Mouse (Mus musculus): Measurements from ENCODE around the gene Polr2f.

- peak; percentile 63; the same call in 1 of the 2 replicates for TF ChIP-seq CTCF (IDR thresholded peaks at IDR 0.05; ENCODE audit: extremely low read depth, insufficient read length, insufficient replicate concordance, low read depth, low read length)
- no peak for TF ChIP-seq POLR2A (IDR thresholded peaks at IDR 0.05; ENCODE audit: low read depth, low read length)
Observed at GRCm38 (mm10) chr15:79126217-79126932, 14.4 kb upstream of the Polr2f start.
